Mouse (Mus musculus) right cerebral cortex, postnatal 4 days (tissue): ENCODE measurements around the gene BC003965.
A peak's percentile ranks its signal among the peaks of the same experiment; 100 is the strongest.
"Not testable (repeated sequence)": the region's sequence is repeated elsewhere in the genome, so short reads cannot be mapped to it uniquely, and the experiment has no call there.

ENCODE experiments used
- DNase-seq: peaks from one replicate; pipeline ENCODE4 v3.0.0-alpha.2; 2022

The BC003965 gene

GRCm38 (mm10) chr17:25219492-25220295 lies 35.3 kb downstream of the BC003965 start:
- no peak for DNase-seq

GRCm38 (mm10) chr17:25220746-25221145 lies 36.4 kb downstream of the BC003965 start:
- DNase-seq = no peak

GRCm38 (mm10) chr17:25221821-25222503 lies 37.6 kb downstream of the BC003965 start:
- peak; percentile 65 for DNase-seq

GRCm38 (mm10) chr17:25222504-25222940 lies 38.2 kb downstream of the BC003965 start:
- DNase-seq = not testable (repeated sequence)

GRCm38 (mm10) chr17:25222951-25223601 lies 38.7 kb downstream of the BC003965 start:
- DNase-seq = no peak

- DNase-seq = no peak
Measured at GRCm38 (mm10) chr17:25224586-25225222, 40.4 kb downstream of the BC003965 start.

- DNase-seq = no peak
Measured at GRCm38 (mm10) chr17:25225659-25226058, 41.3 kb downstream of the BC003965 start.

- no peak for DNase-seq
Measured at GRCm38 (mm10) chr17:25227991-25228390, 43.6 kb downstream of the BC003965 start.

GRCm38 (mm10) chr17:25230014-25230655 lies 45.8 kb downstream of the BC003965 start:
- DNase-seq = not testable (repeated sequence)

GRCm38 (mm10) chr17:25230700-25231099 lies 46.3 kb downstream of the BC003965 start:
- no peak for DNase-seq

GRCm38 (mm10) chr17:25231621-25232020 lies 47.3 kb downstream of the BC003965 start:
- DNase-seq = not testable (repeated sequence)

GRCm38 (mm10) chr17:25235635-25236034 lies 51.3 kb downstream of the BC003965 start:
- DNase-seq = no peak
